Mouse (Mus musculus) olfactory bulb, adult 2 months (tissue): ENCODE data around the gene Neo1.

Experiments
- CTCF ChIP-seq: fragments of 200-500 bp; IDR thresholded peaks from 2 replicates; pipeline ENCODE4 v1.5.1; 2012; ENCODE audit warnings: low read depth, mild to moderate bottlenecking, low read length, moderate library complexity; ENCODE audit not compliant: insufficient read depth
- POLR2A ChIP-seq: fragments of 200-500 bp; IDR thresholded peaks from 2 replicates; pipeline ENCODE4 v1.6.1; 2012; ENCODE audit warnings: mild to moderate bottlenecking, low read depth, low read length, moderate library complexity; ENCODE audit not compliant: insufficient read depth

DNA sequence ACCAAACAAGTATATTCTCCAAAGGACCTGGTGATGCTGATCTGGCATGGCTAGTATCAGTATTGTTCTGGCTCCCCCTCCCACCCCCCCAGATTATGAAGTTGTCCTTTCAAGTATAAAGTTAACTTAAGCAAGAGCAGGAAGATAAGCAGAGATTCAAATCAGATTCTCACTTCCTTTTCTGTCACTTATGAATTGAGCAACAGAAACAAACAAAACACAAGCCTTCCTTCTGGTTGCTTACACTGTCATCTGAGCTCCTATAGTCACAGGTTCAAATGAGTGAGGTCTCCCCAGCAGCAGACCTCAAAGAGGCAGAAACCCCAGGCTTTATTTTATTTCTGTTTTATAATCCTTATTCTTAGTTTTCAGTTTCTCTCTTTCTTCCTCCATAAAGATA is 136.6 kb downstream of the Neo1 start:
- TF ChIP-seq CTCF = no peak
- TF ChIP-seq POLR2A = no peak
